Mouse (Mus musculus): Measurements from ENCODE around the gene Sec16b. TPM values are rescaled to one million over a fixed set of nuclear protein-coding genes. Genes with fewer than 3 reads are reported as not detected.

Gene Sec16b
- polyA plus RNA-seq, 1 experiment, result 1.1 TPM

- no peak for DNase-seq
- 94% methylated on average over 5 of the region's 5 CpGs for WGBS
These were observed 1.3 kb downstream of the Sec16b start for GRCm38 (mm10) chr1:157507814-157508213.

GRCm38 (mm10) chr1:157512690-157513448 lies 6.3 kb downstream of the Sec16b start:
- Histone ChIP-seq H3K4me1 (replicated peaks; ENCODE audit: control insufficient read depth, insufficient read depth, low read length) (no peaks in the 10 kb centered on the region), H3K36me3 (ENCODE audit: control insufficient read depth, insufficient read depth, low read length) (no peaks in the 10 kb centered on the region), H3K27ac (ENCODE audit: control insufficient read depth, insufficient read depth, low read length) (no peak overlapping the region), H3K27me3 (ENCODE audit: control insufficient read depth, insufficient read depth, low read length) (no peaks in the 10 kb centered on the region), H3K4me3 (ENCODE audit: control insufficient read depth, insufficient read depth, low read length) (no peak overlapping the region)
- DNase-seq, result no peak
- WGBS, result 96% methylated on average over 11 of the region's 11 CpGs
- TF ChIP-seq CTCF (IDR thresholded peaks at IDR 0.05; ENCODE audit: borderline replicate concordance, control insufficient read depth, extremely low read depth, insufficient read depth, low read length, poor library complexity) (no peak), POLR2A (IDR thresholded peaks at IDR 0.05; ENCODE audit: control insufficient read depth, extremely low read depth, insufficient read depth, low read length, poor library complexity) (no peak)

More at GRCm38 (mm10) chr1:157507814-157508213, 1.3 kb downstream of the Sec16b start:
- Histone ChIP-seq H3K4me3 (ENCODE audit: control insufficient read depth, insufficient read depth, low read length) (no peak overlapping the region), H3K36me3 (ENCODE audit: control insufficient read depth, insufficient read depth, low read length) (no peaks in the 10 kb centered on the region), H3K27ac (ENCODE audit: control insufficient read depth, insufficient read depth, low read length) (no peak overlapping the region), H3K4me1 (replicated peaks; ENCODE audit: control insufficient read depth, insufficient read depth, low read length) (no peaks in the 10 kb centered on the region), H3K27me3 (ENCODE audit: control insufficient read depth, insufficient read depth, low read length) (no peaks in the 10 kb centered on the region)
- no peak for TF ChIP-seq CTCF (IDR thresholded peaks at IDR 0.05; ENCODE audit: borderline replicate concordance, control insufficient read depth, extremely low read depth, insufficient read depth, low read length, poor library complexity)
- TF ChIP-seq POLR2A (IDR thresholded peaks at IDR 0.05; ENCODE audit: control insufficient read depth, extremely low read depth, insufficient read depth, low read length, poor library complexity), result no peak

GRCm38 (mm10) chr1:157513559-157513958 lies 7.0 kb downstream of the Sec16b start:
- no peak for TF ChIP-seq POLR2A (IDR thresholded peaks at IDR 0.05; ENCODE audit: control insufficient read depth, extremely low read depth, insufficient read depth, low read length, poor library complexity)
- TF ChIP-seq CTCF (IDR thresholded peaks at IDR 0.05; ENCODE audit: borderline replicate concordance, control insufficient read depth, extremely low read depth, insufficient read depth, low read length, poor library complexity), result no peak
- Histone ChIP-seq H3K27ac (ENCODE audit: control insufficient read depth, insufficient read depth, low read length) (no peak overlapping the region), H3K36me3 (ENCODE audit: control insufficient read depth, insufficient read depth, low read length) (no peaks in the 10 kb centered on the region), H3K27me3 (ENCODE audit: control insufficient read depth, insufficient read depth, low read length) (no peaks in the 10 kb centered on the region), H3K4me1 (replicated peaks; ENCODE audit: control insufficient read depth, insufficient read depth, low read length) (no peaks in the 10 kb centered on the region), H3K4me3 (ENCODE audit: control insufficient read depth, insufficient read depth, low read length) (no peak overlapping the region)
- WGBS, result 95% methylated on average over 9 of the region's 9 CpGs
- no peak for DNase-seq

DNA sequence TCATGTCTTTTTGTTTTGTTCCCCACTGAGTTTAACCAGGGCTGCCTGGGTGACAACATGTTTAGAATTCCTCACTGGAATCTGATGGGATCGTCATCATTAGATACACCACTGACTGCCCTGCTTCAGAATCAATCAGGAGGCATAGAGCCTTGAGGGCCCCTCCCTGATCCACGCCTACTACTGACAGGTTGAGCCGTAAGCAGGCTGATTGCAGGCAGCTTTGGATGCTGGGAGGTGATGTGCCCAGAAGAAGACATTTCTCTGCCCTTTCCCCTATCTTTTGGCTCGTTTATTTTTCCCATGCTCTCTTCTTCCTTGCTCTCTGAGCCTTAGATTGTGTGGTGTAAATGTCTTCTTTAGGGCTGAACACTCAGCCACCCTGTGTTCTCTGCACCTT lies 7.8 kb downstream of the Sec16b start:
- H3K27me3 ChIP-seq (ENCODE audit: control insufficient read depth, insufficient read depth, low read length), result no peaks in the 10 kb centered on the region
- no peak overlapping the region for H3K4me3 ChIP-seq (ENCODE audit: control insufficient read depth, insufficient read depth, low read length)
- no peaks in the 10 kb centered on the region for H3K4me1 ChIP-seq (replicated peaks; ENCODE audit: control insufficient read depth, insufficient read depth, low read length)
- no peaks in the 10 kb centered on the region for H3K36me3 ChIP-seq (ENCODE audit: control insufficient read depth, insufficient read depth, low read length)
- no peak for DNase-seq
- 84% methylated on average over 4 of the region's 4 CpGs for WGBS
- no peak for TF ChIP-seq CTCF (IDR thresholded peaks at IDR 0.05; ENCODE audit: borderline replicate concordance, control insufficient read depth, extremely low read depth, insufficient read depth, low read length, poor library complexity)
- TF ChIP-seq POLR2A (IDR thresholded peaks at IDR 0.05; ENCODE audit: control insufficient read depth, extremely low read depth, insufficient read depth, low read length, poor library complexity), result no peak
- H3K27ac ChIP-seq (ENCODE audit: control insufficient read depth, insufficient read depth, low read length), result no peak overlapping the region

GRCm38 (mm10) chr1:157516838-157517808 lies 10.6 kb downstream of the Sec16b start:
- Histone ChIP-seq H3K27ac (ENCODE audit: control insufficient read depth, insufficient read depth, low read length) (no peak overlapping the region), H3K4me3 (ENCODE audit: control insufficient read depth, insufficient read depth, low read length) (no peak overlapping the region), H3K27me3 (ENCODE audit: control insufficient read depth, insufficient read depth, low read length) (no peaks in the 10 kb centered on the region), H3K36me3 (ENCODE audit: control insufficient read depth, insufficient read depth, low read length) (no peaks in the 10 kb centered on the region), H3K4me1 (replicated peaks; ENCODE audit: control insufficient read depth, insufficient read depth, low read length) (no peaks in the 10 kb centered on the region)
- no peak for TF ChIP-seq POLR2A (IDR thresholded peaks at IDR 0.05; ENCODE audit: control insufficient read depth, extremely low read depth, insufficient read depth, low read length, poor library complexity)
- WGBS, result 55% methylated on average over 8 of the region's 8 CpGs
- DNase-seq, result no peak

GRCm38 (mm10) chr1:157518111-157518523 lies 11.6 kb downstream of the Sec16b start:
- H3K4me3 ChIP-seq (ENCODE audit: control insufficient read depth, insufficient read depth, low read length), result no peak overlapping the region
- DNase-seq, result no peak

More at GRCm38 (mm10) chr1:157518111-157518523, 11.6 kb downstream of the Sec16b start:
- Histone ChIP-seq H3K36me3 (ENCODE audit: control insufficient read depth, insufficient read depth, low read length) (no peaks in the 10 kb centered on the region), H3K4me1 (replicated peaks; ENCODE audit: control insufficient read depth, insufficient read depth, low read length) (no peaks in the 10 kb centered on the region), H3K27ac (ENCODE audit: control insufficient read depth, insufficient read depth, low read length) (no peak overlapping the region), H3K27me3 (ENCODE audit: control insufficient read depth, insufficient read depth, low read length) (no peaks in the 10 kb centered on the region)
- WGBS, result 51% methylated on average over 4 of the region's 4 CpGs
- TF ChIP-seq POLR2A (IDR thresholded peaks at IDR 0.05; ENCODE audit: control insufficient read depth, extremely low read depth, insufficient read depth, low read length, poor library complexity), result no peak
- TF ChIP-seq CTCF (IDR thresholded peaks at IDR 0.05; ENCODE audit: borderline replicate concordance, control insufficient read depth, extremely low read depth, insufficient read depth, low read length, poor library complexity), result no peak
